Mouse (Mus musculus) spleen, postnatal 36 days (tissue): Measurements from ENCODE around the gene Galnt2.
A peak's percentile ranks its signal among the peaks of the same experiment; 100 is the strongest.

ENCODE experiments used
- DNase-seq, 2 experiments: peaks; one replicate each; pipeline ENCODE4 v3.0.0; 2022; ENCODE audit warnings: low spot score in 2 of 2, mixed read lengths in 1 of 2

The Galnt2 gene

GRCm38 (mm10) chr8:124235536-124235935, 4.3 kb downstream of the Galnt2 start:
- no peak for DNase-seq

- DNase-seq: no peak
These were observed 8.2 kb downstream of the Galnt2 start for GRCm38 (mm10) chr8:124239350-124239749.

- DNase-seq: no peak
These were observed 9.7 kb downstream of the Galnt2 start for GRCm38 (mm10) chr8:124240932-124241331.

- DNase-seq: peak; percentile 15 to 18
These were observed 11.0 kb downstream of the Galnt2 start for GRCm38 (mm10) chr8:124242208-124242607.

- DNase-seq: no peak
These were observed 11.7 kb downstream of the Galnt2 start for GRCm38 (mm10) chr8:124242913-124243312.

GRCm38 (mm10) chr8:124247581-124247980, 16.4 kb downstream of the Galnt2 start:
- DNase-seq: no peak

GRCm38 (mm10) chr8:124248688-124249087, 17.5 kb downstream of the Galnt2 start:
- no peak for DNase-seq

- no peak for DNase-seq
These were observed 19.1 kb downstream of the Galnt2 start for GRCm38 (mm10) chr8:124250255-124250654.

- no peak for DNase-seq
These were observed 19.6 kb downstream of the Galnt2 start for GRCm38 (mm10) chr8:124250785-124251184.

GRCm38 (mm10) chr8:124252533-124252950, 21.4 kb downstream of the Galnt2 start:
- no peak for DNase-seq

- no peak for DNase-seq
These were observed 22.7 kb downstream of the Galnt2 start for GRCm38 (mm10) chr8:124253939-124254338.

- DNase-seq: no peak
These were observed 25.6 kb downstream of the Galnt2 start for GRCm38 (mm10) chr8:124256841-124257240.

GRCm38 (mm10) chr8:124257363-124257762, 26.2 kb downstream of the Galnt2 start:
- no peak for DNase-seq

GRCm38 (mm10) chr8:124259146-124259545, 28.0 kb downstream of the Galnt2 start:
- no peak for DNase-seq

GRCm38 (mm10) chr8:124259925-124260324, 28.7 kb downstream of the Galnt2 start:
- no peak for DNase-seq

GRCm38 (mm10) chr8:124260371-124260770, 29.2 kb downstream of the Galnt2 start:
- no peak for DNase-seq

- DNase-seq: no peak
These were observed 31.9 kb downstream of the Galnt2 start for GRCm38 (mm10) chr8:124263058-124263457.

- DNase-seq: no peak
These were observed 32.8 kb downstream of the Galnt2 start for GRCm38 (mm10) chr8:124264032-124264431.

GRCm38 (mm10) chr8:124264671-124265070, 33.5 kb downstream of the Galnt2 start:
- DNase-seq: no peak

- DNase-seq: no peak
These were observed 33.9 kb downstream of the Galnt2 start for GRCm38 (mm10) chr8:124265130-124265529.

- DNase-seq: peak in 1 of 2 experiments; percentile 28
These were observed 34.6 kb downstream of the Galnt2 start for GRCm38 (mm10) chr8:124265798-124266197.

- no peak for DNase-seq
These were observed 36.0 kb downstream of the Galnt2 start for GRCm38 (mm10) chr8:124267206-124267605.

GRCm38 (mm10) chr8:124270504-124270903, 39.3 kb downstream of the Galnt2 start:
- no peak for DNase-seq

GRCm38 (mm10) chr8:124270904-124271303, 39.7 kb downstream of the Galnt2 start:
- DNase-seq: no peak
